Mouse (Mus musculus): Measurements from ENCODE around the gene Cenpa.
A peak's percentile ranks its signal among the peaks of the same experiment; 100 is the strongest.
"Not testable (repeated sequence)": the region's sequence is repeated elsewhere in the genome, so short reads cannot be mapped to it uniquely, and the experiment has no call there.

The Cenpa gene

DNA sequence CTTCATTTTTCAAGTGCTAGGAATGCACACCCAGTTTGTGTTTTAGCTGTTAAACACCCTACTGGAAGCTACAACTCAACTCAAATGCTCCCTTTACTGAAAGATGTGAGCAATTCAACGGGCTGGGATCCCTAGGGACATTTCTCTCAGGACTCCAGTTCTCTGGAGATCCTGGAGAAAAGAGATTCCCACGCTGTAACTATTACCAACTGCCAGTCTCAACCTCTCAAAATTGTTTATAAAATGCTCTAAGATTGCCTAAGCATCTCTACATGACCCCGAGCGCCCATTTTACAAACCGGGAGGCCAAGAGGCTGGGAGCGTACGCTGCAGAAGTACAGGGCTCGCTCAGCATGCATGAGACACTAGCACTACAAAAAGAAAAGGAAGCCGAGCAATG is 19.2 kb upstream of the Cenpa start:
- no peak for DNase-seq

DNA sequence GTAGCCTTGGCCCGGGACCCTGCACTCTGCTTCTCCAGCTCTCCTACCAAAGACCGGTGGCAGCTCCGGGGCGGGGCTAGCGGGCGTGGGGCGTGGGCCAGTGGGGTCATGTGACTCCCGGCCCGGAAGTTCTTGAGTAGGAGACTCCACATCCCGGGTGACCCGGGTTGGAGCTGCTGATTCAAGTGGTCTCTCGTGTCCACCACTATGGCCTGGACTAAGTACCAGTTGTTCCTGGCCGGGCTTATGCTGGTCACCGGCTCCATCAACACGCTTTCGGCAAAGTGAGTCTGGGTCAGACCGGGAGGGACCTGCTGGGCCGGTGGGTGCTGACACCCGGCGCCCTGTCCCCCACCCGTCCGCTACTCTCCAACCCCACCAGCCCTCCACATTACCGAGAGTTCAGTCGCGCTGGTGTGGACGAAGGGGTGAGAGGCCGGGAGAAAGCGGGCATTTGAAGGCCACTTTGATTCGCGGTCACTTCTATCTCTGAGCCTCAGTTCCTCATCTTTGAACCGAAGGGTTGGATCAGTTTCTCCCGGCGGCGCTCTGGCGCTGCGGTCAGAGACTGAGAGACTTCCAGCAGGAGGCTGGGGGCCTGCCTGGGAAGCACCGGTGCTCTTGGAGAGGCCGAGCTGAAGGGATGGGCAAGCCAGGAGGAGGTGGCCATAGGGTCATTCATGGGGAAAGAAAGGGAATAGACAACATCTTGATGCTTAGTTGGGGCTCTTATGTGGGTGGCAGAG is 18.6 kb upstream of the Cenpa start, which contains the start of gene Slc35f6:
Slc35f6 (plus strand) TSS at position 119 of the 746 bp plus-strand sequence.
- peak; percentile 95 for DNase-seq

DNA sequence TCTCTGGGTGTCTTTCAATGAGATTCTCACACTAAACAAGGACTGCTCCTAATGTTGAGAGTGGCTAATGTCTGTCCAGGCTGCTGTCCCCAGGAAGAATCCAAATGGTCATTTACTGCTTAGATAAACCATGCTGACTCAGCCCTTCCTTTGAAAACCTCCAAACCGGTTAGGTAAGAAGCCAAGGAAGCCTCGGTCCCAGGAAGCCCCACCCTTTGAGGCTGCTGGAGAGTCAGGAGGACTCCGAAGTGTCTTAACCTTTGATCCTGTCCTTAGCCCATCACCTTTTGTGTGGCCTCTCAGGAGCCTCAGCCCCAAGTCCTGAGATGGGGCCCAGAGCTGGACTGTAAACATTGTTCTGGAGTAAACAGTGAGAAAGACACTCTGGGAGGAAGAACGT is 17.0 kb upstream of the Cenpa start:
- DNase-seq, result no peak

DNA sequence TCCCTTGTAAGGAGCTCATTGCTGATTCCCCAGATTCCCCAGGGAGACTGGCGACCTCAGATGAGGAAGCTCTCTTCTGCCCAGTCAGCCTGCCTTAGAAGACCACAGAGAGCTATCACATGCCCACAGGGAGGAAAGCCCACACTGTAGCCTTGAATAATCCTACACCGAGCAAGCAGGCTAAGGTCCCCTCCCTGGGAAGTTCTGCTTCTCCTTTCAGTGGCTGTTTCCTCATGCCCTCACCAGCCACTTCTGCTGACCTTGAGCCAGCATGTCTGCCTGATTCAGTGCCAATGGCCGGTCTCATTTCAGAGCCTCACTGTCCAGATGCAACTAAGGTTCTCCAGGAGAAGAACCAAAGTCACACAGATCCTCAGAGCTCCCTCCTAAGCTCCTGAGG is 15.8 kb upstream of the Cenpa start:
- DNase-seq, result no peak

DNA sequence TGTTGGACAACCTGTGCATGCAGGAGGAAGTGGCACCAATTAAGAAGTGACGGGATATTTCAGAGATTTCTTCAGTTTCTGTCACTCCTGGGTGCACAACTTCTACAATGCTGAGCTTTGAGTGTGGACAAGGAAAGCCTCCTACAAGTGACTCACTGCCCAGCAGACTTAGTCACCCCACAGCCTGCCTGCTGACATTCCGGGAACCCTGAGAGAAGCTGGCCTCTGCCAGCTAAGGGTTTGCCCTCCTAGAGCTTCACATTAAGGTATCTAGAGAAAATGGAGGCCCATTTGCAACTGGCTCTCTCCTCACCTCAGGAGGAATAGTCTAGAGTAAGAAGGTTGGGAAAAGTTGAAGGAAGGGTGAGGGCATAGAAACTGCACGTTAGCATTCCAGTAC is 15.0 kb upstream of the Cenpa start:
- DNase-seq, result no peak

DNA sequence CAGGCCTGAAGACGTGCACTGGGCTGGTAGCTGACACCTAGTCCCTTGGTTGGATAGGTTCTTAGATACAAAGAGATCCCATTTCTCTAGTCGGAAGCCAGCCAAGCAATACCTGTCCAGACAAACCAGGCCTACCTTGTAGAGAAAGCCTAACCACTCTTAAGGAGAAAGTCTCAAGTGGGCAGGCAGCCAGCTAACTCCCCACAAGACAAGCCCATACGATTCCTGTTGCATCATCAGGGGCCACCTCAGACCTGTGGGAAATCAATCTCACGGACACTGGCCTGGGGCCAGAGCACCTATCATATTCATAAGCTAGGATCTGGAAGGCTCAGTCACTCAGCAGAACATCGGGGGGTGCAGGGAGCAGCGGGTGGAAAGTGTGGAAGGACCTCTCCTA is 13.3 kb upstream of the Cenpa start:
- no peak for DNase-seq

DNA sequence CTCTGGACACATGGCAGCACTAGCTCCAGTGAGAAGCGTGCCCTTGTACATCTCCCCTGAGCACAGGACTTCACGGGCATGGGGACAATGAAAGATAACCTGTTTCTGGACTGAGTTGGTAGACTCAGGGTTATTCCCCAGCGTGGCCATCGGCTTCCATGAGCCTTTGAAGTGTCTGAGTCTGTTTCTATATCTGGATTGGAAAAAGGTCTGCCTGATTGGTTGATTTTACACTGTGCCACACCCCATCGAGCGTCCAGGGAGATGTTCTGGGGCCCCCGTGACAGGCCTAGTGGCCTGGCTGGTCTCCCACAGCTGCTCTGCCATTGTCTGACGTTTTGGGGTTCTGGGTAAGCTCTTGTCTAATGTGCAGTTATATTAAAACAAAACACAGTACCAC is 11.5 kb upstream of the Cenpa start:
- no peak for DNase-seq

DNA sequence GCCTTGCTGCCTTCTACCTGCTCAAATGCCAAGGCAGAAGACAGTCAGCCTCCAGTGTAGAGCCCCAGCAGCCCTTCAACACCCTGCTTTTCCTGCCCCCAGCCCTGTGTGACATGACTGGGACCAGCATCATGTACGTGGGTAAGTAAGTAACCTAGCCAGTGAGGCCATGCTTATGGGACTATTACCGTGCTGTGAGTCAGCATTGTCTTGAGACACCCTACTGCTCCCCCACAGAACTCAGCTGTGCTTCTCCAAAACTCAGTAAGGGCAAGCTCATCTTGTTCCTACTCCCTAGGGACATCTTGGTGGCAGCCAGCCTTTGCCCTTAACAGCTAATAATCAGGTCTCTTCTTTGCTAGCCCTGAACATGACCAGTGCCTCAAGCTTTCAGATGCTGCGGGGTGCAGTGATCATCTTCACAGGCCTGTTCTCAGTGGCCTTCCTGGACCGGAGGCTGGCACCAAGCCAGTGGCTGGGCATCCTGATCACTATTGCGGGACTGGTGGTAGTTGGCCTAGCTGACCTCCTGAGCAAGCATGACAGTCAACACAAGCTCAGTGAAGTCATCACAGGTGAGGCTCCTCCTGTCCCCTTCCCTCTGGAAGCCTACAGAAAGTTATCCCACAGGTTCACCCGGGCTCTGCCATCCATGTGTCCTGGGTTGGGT is 10.9 kb upstream of the Cenpa start:
- DNase-seq, result no peak

DNA sequence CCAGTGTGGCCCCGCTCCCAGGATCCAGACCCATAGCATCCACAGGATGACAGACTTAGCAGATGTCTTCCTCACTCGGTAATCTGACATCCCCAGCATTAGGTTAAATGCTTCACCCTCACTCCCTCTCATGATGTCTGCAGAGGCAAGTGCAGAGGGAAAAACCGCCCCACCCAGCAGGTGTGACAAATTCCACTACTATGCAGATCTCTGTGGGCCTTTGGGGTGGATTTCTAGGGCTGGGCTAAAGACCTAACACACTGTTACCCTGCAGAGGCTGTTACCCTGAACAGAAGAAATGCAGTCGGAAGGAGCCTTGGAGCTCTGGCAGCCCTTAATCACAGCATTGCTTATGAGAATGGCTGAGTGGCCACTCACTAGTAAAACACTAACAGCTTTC is 7.5 kb upstream of the Cenpa start:
- no peak for DNase-seq

DNA sequence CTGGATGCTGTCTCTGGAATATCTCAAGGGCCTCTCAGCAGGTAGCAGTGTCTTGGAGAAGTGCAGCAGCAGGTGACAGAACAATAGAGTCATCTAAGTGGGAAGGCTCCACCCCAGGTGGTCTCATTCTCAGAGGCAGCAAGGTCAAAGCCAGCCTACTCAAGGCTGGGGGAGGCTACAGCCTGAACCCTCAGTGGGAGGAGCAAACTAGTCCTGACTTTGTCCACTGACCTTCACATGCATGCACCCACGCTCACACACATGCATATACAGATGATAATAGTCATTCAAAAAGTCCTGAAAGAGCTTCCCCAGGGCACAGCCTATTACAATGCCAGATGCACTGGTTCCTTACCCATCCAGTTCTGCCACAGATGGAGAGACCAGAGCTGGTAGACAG is 6.3 kb upstream of the Cenpa start:
- DNase-seq, result no peak

DNA sequence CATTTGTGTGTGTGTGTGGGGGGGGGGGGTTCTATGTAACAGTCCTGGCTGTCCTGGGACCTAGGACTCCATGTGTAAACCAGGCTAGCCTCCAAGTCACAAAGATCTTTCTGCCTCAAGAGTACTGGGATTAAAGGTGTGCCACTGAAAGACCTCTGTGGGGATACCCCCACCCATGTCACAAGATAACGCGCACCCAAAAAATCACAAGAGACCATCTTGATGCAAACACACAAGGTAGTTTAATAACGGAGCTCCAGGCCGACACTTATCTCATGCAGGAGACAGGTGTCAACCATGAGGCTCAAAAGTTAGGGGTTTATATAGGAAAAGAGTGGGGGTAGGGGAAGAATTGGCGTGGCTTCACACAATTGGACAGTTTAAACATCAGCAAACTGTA is 5.8 kb upstream of the Cenpa start:
- DNase-seq, result no peak

DNA sequence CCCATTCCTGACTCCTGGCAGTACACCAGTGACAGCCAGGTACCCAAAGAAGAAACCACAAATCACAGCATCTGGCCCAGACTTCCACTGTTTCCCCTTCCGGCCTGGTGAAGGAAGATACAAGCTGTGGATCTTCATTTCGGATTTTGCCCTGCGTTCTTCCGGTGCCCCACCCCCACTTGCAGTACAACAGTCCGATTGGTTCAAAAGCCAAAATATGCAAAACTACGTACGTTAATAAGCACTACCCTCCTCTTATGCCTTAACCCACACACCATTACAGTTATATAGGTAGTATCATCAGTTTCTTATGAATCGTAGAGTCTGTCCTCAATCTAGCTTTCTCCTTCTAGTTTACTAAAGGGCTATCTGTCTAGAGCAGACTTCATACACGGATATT is 1.2 kb upstream of the Cenpa start:
- DNase-seq, result no peak

DNA sequence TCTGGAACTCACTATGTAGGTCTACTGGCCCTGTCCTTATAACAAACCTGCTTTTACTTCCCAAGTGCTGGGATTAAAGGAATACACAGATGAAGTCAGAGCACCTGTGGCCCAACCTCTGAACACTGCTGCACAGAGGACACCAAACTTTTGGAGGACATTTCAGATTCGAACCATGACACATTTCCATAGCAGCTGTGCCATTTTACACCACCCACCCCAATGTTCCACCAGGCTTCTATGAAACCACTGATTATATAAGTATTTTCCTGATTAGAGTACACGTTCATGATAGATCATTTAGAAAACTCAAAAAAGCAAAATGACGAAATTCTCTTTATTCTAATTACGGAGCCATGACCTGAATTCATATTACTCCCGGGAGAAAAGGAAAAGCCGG is 609 bp upstream of the Cenpa start:
- DNase-seq, result peak; percentile 66

DNA sequence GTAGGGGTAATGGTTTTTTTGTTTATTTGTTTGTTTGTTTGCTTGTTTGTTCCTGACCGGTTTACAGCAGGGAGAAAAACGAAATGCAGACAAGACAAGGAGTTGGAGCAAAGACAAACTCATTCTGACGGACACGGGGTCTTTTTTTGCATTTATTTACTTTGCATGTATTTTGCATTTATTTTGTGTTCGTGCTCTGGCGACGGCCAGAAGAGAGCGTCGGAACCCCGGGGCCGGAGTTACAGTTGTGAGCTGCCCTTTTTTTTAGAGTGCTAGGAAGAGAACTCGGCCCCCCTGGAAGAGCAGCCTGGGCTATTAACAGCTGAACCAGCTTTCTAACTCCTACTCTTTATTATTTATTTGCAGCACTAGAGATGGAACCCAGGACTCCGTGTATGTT is 638 bp downstream of the Cenpa start:
- no peak for DNase-seq

DNA sequence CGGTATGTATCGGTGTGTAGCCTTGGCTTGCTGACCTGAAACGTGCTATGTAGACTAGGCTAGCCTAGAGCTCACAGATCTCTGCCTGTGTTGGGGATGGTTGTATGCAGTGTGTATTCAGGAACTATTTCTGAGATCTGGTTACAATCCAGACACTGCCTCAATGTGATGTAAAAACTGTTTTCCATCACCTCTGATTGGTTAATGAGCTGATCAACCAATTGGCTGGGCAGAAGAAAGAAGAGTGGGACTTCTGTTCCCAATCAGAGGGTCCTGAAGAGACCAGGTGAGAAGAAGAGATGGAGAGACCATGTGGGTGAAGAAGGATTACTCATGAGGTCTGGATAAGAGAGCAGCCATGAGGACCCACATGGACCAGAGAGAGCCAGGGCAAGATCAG is 1.1 kb downstream of the Cenpa start:
- DNase-seq, result no peak

DNA sequence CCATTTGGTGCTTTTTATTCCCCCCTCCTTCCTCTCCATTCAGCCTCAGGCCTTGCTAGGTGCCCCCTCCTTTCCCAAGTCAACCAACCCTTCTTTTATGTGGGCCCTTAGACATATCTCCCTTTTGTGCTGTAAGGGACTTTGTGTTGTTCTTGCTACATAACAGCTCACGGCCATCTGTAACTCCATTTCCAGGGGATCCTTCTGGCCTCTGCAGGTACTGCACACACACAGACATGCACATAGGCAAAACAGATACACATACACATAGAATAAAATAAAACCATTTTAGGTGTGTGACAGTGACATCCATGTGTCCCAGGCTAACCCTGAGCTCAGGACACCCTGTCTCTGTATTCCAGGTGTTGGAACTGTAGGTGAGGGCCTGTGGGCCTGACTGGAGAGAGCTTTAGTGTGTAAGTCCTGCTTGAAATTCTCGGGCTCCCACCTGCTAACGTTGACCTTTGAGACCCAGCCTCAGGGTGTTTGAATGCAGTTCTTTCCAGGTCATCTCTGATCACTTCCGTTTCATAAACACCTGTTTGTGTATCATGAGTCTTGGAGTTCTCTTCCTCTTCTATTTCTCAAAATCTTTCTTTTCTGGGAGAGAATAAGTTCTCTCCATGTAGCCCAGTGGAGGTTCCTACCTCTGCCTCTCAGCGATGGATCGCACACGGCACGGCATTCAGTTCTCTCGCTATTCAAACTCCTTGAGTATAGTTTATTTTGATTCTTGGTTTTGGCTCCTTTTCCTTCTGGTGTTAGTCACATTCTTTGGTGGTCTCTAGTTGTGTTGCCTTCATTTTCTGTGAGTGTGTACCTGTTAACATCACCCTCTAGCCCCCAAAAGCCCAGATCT is 2.3 kb downstream of the Cenpa start:
- DNase-seq, result no peak

DNA sequence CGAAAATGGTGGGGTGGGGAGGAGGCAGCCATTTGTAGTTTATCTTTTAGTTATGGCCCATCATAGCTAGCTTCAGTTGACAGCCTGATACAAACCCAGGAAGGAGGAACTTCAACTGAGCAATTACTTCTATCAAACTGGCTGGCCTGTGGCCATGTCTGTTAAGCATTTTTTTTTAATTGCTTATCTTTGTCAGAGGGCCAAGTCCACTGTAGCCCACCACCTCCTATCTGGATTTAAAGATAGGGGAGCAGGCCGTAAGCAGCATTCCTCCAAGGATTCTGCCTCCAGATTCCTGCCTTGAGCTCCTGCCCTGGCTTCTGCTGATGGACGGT is 2.9 kb downstream of the Cenpa start:
- no peak for DNase-seq

DNA sequence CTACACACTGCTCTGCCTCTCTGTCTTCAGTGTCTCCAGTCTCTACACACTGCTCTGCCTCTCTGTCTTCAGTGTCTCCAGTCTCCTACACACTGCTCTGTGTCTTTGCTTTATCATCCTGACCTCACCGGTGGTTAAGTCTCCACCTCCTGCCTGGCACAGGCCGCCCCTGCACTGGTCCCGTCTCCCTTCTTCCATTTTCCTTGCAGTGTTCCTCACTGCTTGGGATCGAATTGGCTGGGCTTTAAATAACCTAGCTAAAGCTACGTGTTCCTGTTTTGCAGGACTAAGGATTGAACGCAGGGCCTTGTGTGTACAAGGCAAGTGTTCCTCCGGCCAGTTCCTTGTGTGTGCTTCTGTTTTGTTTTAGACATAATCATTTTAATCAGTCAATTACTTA is 3.5 kb downstream of the Cenpa start:
- DNase-seq, result no peak

DNA sequence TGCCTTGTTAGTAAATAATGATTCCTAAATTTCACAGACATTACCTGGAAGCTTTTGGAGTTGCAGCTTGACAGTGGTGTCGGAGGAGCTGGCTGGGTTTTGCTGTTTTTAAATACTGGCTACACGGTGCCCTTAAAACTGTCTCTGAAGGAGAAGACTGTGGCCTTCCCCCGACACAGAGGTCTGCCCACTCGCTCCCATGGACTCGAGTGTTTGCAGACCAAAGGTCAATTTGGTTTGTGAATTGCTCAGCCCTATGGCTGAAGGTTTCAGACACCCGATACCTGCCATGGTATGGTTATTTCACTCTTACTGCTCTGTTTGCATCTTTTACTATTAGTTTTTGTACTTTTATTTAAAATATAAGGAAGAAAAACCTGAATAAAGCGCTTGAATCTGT is 7.4 kb downstream of the Cenpa start:
- no peak for DNase-seq

DNA sequence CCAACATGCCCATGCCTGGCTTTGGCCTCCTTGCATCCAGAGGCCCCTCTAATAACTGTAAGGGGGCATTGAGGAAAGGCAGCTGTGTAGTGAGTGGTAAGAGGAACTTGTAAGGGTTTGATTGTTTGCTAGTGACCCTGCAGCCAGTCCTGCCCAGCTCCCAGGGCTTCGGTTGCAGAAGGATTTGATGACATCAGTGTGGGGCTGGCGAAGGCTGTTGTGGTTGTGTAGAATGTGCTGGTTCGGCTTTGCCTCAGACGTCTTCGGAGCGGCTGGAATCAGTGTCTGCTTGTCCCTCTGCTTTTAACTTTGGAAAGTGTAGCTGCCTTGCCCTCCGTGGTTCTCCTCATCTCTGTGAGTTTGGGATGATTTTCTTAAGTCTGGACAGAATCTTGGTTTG is 10.2 kb downstream of the Cenpa start:
- DNase-seq, result no peak

DNA sequence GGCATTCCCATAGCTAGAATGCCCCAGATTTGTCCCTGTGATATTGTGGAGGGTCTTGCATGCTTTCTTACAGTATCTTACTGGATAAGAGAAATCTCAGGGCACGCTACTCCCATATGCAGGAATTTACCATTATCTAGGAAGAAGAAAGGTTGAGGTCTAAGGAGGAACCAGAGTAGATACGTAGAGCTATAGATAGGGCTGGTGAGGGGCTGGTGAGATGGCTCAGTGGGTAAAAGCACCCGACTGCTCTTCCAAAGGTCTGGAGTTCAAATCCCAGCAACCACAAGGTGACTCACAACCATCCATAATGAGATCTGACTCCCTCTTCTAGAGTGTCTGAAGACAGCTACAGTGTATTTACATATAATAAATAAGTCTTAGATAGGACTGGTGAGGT is 11.5 kb downstream of the Cenpa start:
- DNase-seq, result not testable (repeated sequence)

DNA sequence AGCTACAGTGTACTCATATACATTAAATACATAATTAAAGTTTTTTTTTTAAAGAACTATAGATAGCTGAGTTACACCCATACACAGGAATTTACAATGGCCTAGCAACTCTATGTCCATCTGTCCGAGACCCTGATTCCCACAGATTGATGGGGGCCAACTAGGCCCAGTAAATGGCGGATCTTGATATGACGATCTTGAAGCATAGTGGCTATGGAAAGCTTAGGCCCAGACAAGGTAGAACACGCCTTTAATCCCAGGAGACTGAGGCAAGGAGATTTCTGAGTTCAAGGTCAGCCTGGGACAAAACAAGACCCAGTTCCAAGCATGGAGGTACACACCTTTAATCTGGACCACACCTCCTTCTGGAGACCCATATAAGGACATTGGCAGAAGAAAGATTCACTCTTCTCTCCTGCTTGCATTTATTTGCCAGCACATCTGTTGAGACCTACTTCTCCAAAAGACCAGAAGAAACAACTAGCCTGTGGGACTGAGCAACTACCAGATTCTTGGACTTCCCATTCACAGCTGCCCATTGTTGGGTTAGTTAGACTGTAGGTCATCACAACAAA is 12.2 kb downstream of the Cenpa start:
- DNase-seq, result no peak

DNA sequence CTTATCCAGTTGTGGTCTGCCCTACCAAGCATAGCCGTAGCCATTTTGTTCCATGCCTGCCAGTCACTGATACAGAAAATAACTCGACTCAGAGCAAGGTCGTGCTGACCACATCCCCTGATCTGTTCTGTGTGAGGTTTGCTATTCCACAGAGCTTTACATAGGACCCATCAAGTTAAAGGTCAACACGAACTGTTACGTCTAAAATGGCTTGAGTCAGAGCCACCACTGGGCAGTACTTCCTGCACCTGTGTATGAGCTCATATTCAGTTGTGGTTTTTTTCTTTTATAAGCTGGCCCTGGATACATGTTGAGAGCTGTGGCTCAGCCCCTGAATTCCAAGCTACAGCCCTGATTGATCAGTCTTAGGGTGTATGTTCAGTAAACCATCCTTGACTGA is 13.0 kb downstream of the Cenpa start:
- DNase-seq, result no peak

DNA sequence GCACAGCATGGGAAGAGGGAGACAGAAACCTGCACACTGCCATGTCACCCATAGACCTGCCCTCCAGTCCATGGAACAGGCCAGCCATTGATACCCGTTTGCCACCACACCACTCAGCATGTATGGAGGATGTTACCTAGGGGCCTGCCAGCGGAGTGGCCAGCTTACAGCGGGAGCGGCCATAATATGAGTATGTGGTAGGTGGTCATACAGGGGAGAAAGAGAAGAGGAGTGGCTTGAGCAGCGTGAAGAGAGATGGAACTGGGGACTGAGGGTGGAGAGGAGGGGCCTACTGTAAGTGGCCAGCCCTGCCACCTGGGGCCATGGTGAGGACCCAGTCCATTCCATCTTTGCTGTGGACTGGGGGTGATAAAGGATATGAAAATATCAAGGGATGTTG is 15.4 kb downstream of the Cenpa start:
- no peak for DNase-seq
